Mouse (Mus musculus) kidney, postnatal 0 days (tissue): ENCODE measurements around the gene Ptprn2. TPM values are rescaled to one million over a fixed set of nuclear protein-coding genes. Genes with fewer than 3 reads are reported as not detected.

Source experiments
- ATAC-seq: fragments of 200-750 bp; cut with Nextera tagmentation; replicated peaks from 2 replicates; pipeline ENCODE4 v1.8.0; 2017; ENCODE audit warnings: low read depth, moderate number of reproducible peaks, moderate TSS enrichment, moderate library complexity; ENCODE audit not compliant: low FRiP score
- DNase-seq: peaks from one replicate; pipeline ENCODE4 v3.0.0-alpha.2; 2016; ENCODE audit warnings: low spot score
- H3K27ac ChIP-seq: fragments of 300-500 bp; sonication (generic); 2 replicates; pipeline ENCODE4 v1.5.1; 2014; ENCODE audit warnings: mild to moderate bottlenecking
- H3K27me3 ChIP-seq: fragments of 300-500 bp; sonication (generic); 2 replicates; pipeline ENCODE4 v1.6.1; 2014; ENCODE audit warnings: low read length, mixed read lengths; ENCODE audit not compliant: insufficient read depth
- H3K36me3 ChIP-seq: fragments of 300-500 bp; sonication (generic); 2 replicates; pipeline ENCODE4 v1.6.1; 2014; ENCODE audit warnings: low read length, mixed read lengths; ENCODE audit not compliant: insufficient read depth
- H3K4me1 ChIP-seq: fragments of 300-500 bp; sonication (generic); replicated peaks from 2 replicates; pipeline ENCODE4 v1.6.1; 2014; ENCODE audit warnings: antibody characterized with exemption, low read length, mixed read lengths; ENCODE audit not compliant: insufficient read depth
- H3K4me2 ChIP-seq: fragments of 300-500 bp; sonication (generic); 2 replicates; pipeline ENCODE4 v1.6.1; 2014; ENCODE audit warnings: mild to moderate bottlenecking, low read length, moderate library complexity, mixed read lengths
- H3K4me3 ChIP-seq: fragments of 300-500 bp; sonication (generic); replicated peaks from 2 replicates; pipeline ENCODE4 v1.5.1; 2014; ENCODE audit warnings: low read depth, low read length
- H3K9ac ChIP-seq: fragments of 300-500 bp; sonication (generic); 2 replicates; pipeline ENCODE4 v1.6.1; 2014; ENCODE audit warnings: low read depth, low read length
- H3K9me3 ChIP-seq: fragments of 300-500 bp; sonication (generic); replicated peaks from 2 replicates; pipeline ENCODE4 v1.6.1; 2016; ENCODE audit warnings: low read length, inconsistent platforms, mixed read lengths
- CTCF ChIP-seq: IDR thresholded peaks from 2 replicates; pipeline ENCODE4 v1.5.1; 2016; ENCODE audit warnings: antibody characterized with exemption, low read depth, mild to moderate bottlenecking, moderate library complexity
- WGBS: fragments of 180-500 bp; shearing (Covaris S2); extraction: QIAGEN DNeasy Blood & Tissue Kit; methylation state at CpG from one replicate; pipeline ENCODE4 v1.1.7; 2014; 5-methylcytosine and 5-hydroxymethylcytosine counted together
- polyA plus RNA-seq: library from polyadenylated mRNA; unstranded; fragments of >200 nt; fragmentation: Nextera tagmentation; extraction: Ambion mirVana; gene quantifications from 2 replicates; pipeline ENCODE4 v1.2.1, GENCODE M21; 2015

Gene Ptprn2
- polyA plus RNA-seq, 1 experiment from 2014 or later, result 0.03 TPM

- ATAC-seq (no peak), DNase-seq (no peak)
- no peak for TF ChIP-seq CTCF
- Histone ChIP-seq H3K27me3 (no peaks in the 10 kb centered on the region), H3K27ac (no peak overlapping the region), H3K4me3 (no peak overlapping the region), H3K4me1 (no peaks in the 10 kb centered on the region), H3K9me3 (no peaks in the 10 kb centered on the region), H3K9ac (no peak overlapping the region), H3K4me2 (no peak overlapping the region), H3K36me3 (no peaks in the 10 kb centered on the region)
- 81% methylated on average over 6 of the region's 6 CpGs for WGBS
These were observed 285.4 kb downstream of the Ptprn2 start for GRCm38 (mm10) chr12:116770911-116771310.

GRCm38 (mm10) chr12:116771493-116771892 lies 286.0 kb downstream of the Ptprn2 start:
- H3K27me3 ChIP-seq, result no peaks in the 10 kb centered on the region
- H3K27ac ChIP-seq, result no peak overlapping the region
- H3K36me3 ChIP-seq, result no peaks in the 10 kb centered on the region
- no peak overlapping the region for H3K4me3 ChIP-seq
- H3K4me1 ChIP-seq, result no peaks in the 10 kb centered on the region
- no peak for TF ChIP-seq CTCF
- H3K4me2 ChIP-seq, result no peak overlapping the region
- H3K9me3 ChIP-seq, result no peaks in the 10 kb centered on the region
- H3K9ac ChIP-seq, result no peak overlapping the region
- 63% methylated on average over 4 of the region's 4 CpGs for WGBS
- no peak for DNase-seq
- no peak for ATAC-seq

GRCm38 (mm10) chr12:116772081-116772566 lies 286.6 kb downstream of the Ptprn2 start:
- Histone ChIP-seq H3K4me2 (no peak overlapping the region), H3K9me3 (no peaks in the 10 kb centered on the region), H3K27ac (no peak overlapping the region), H3K4me3 (no peak overlapping the region), H3K9ac (no peak overlapping the region), H3K27me3 (no peaks in the 10 kb centered on the region), H3K36me3 (no peaks in the 10 kb centered on the region), H3K4me1 (no peaks in the 10 kb centered on the region)
- no peak for TF ChIP-seq CTCF
- ATAC-seq, result no peak; the same call in 1 of the 2 replicates
- 46% methylated on average over 7 of the region's 7 CpGs for WGBS
- peak; percentile 2 for DNase-seq

GRCm38 (mm10) chr12:116773344-116773743 lies 287.8 kb downstream of the Ptprn2 start:
- H3K27ac ChIP-seq, result no peak overlapping the region
- no peak overlapping the region for H3K4me3 ChIP-seq
- no peaks in the 10 kb centered on the region for H3K36me3 ChIP-seq
- no peak for TF ChIP-seq CTCF
- no peaks in the 10 kb centered on the region for H3K4me1 ChIP-seq
- H3K27me3 ChIP-seq, result no peaks in the 10 kb centered on the region
- no peak overlapping the region for H3K4me2 ChIP-seq
- 90% methylated on average over 3 of the region's 3 CpGs for WGBS
- DNase-seq (no peak), ATAC-seq (no peak)
- no peaks in the 10 kb centered on the region for H3K9me3 ChIP-seq
- no peak overlapping the region for H3K9ac ChIP-seq

GRCm38 (mm10) chr12:116776447-116776846 lies 290.9 kb downstream of the Ptprn2 start:
- DNase-seq, result no peak
- no peak for ATAC-seq
- Histone ChIP-seq H3K27me3 (no peaks in the 10 kb centered on the region), H3K4me1 (no peaks in the 10 kb centered on the region), H3K9ac (no peak overlapping the region), H3K27ac (no peak overlapping the region), H3K9me3 (no peaks in the 10 kb centered on the region), H3K4me2 (no peak overlapping the region), H3K4me3 (no peak overlapping the region), H3K36me3 (no peaks in the 10 kb centered on the region)
- 91% methylated on average over 8 of the region's 8 CpGs for WGBS
- no peak for TF ChIP-seq CTCF

GRCm38 (mm10) chr12:116778095-116779090 lies 292.9 kb downstream of the Ptprn2 start:
- no peak for DNase-seq
- Histone ChIP-seq H3K36me3 (no peaks in the 10 kb centered on the region), H3K4me2 (no peak overlapping the region), H3K27ac (no peak overlapping the region), H3K27me3 (no peaks in the 10 kb centered on the region), H3K4me1 (no peaks in the 10 kb centered on the region), H3K9ac (no peak overlapping the region), H3K9me3 (no peaks in the 10 kb centered on the region), H3K4me3 (no peak overlapping the region)
- no peak for ATAC-seq
- TF ChIP-seq CTCF, result no peak
- WGBS, result 76% methylated on average over 4 of the region's 4 CpGs
